Mouse (Mus musculus) MEL (cell line): ENCODE data around the gene Man2a2.

Source experiments
- E2F4 ChIP-seq: IDR thresholded peaks from 2 replicates; pipeline ENCODE4 v1.6.1; 2011; ENCODE audit warnings: low read depth, low read length, improper control_type of control experiment, borderline replicate concordance
- EP300 ChIP-seq, 2 experiments: IDR thresholded peaks; 2 replicates each; pipeline ENCODE4 v1.6.1; 2011; ENCODE audit warnings: improper control_type of control experiment in 2 of 2, low read length in 2 of 2, low read depth in 1 of 2, mild to moderate bottlenecking in 1 of 2
- GATA1 ChIP-seq: IDR thresholded peaks from 2 replicates; pipeline ENCODE4 v1.6.1; 2011; ENCODE audit warnings: low read depth, low read length, improper control_type of control experiment
- POLR2A ChIP-seq, 2 experiments: IDR thresholded peaks; 2 replicates each; pipeline ENCODE4 v1.6.1; 2011 to 2012; ENCODE audit warnings: low read length in 2 of 2, mild to moderate bottlenecking in 2 of 2, control low read depth in 1 of 2, improper control_type of control experiment in 1 of 2, low read depth in 1 of 2, moderate library complexity in 1 of 2; ENCODE audit not compliant: control insufficient read depth in 1 of 2, insufficient read depth in 1 of 2, poor library complexity in 1 of 2
- POLR2AphosphoS2 ChIP-seq: IDR thresholded peaks from 2 replicates; pipeline ENCODE4 v1.6.1; 2011; ENCODE audit warnings: low read length, improper control_type of control experiment
- USF1 ChIP-seq: IDR thresholded peaks from 2 replicates; pipeline ENCODE4 v1.6.1; 2014; ENCODE audit warnings: low read depth, mild to moderate bottlenecking, inconsistent platforms, low read length, improper control_type of control experiment, moderate library complexity

DNA sequence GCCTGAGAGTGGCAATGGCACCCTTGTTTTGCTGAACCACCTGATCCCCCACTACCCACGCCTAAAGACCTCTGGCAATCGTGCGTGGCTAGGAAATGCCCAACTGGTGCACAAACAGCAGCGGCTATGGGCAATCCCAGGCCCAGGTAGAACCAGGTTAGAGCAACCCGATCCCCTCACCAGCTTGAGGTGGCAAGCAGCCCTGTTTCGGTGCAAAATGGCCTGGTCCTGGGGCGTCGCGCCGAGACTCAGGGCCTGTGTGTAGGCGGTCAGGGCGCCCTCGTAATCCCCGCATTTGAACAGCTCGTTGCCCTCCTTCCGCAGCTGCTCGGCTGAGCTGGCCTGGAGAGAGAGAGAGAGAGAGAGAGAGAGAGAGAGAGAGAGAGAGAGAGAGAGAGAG lies 31.8 kb downstream of the Man2a2 start:
- TF ChIP-seq USF1 = no peak
- TF ChIP-seq EP300 (IDR thresholded peaks at IDR 0.05; ENCODE audit: low read depth in 1 of 2, low read length in 2 of 2) = no peak
- no peak for TF ChIP-seq POLR2AphosphoS2
- no peak for TF ChIP-seq E2F4
- no peak for TF ChIP-seq POLR2A (IDR thresholded peaks at IDR 0.05; ENCODE audit: control insufficient read depth in 1 of 2, insufficient read depth in 1 of 2, low read depth in 1 of 2, low read length in 2 of 2, poor library complexity in 1 of 2)
- no peak for TF ChIP-seq GATA1
